Mouse (Mus musculus): Measurements from ENCODE around the gene Mctp1.
"Not testable (repeated sequence)": the region's sequence is repeated elsewhere in the genome, so short reads cannot be mapped to it uniquely, and the experiment has no call there.

The Mctp1 gene

GRCm38 (mm10) chr13:76929152-76929551, 544.8 kb downstream of the Mctp1 start:
- no peak for DNase-seq (ENCODE audit: low spot score)

GRCm38 (mm10) chr13:76932933-76933332, 548.6 kb downstream of the Mctp1 start:
- no peak for DNase-seq (ENCODE audit: low spot score)

DNA sequence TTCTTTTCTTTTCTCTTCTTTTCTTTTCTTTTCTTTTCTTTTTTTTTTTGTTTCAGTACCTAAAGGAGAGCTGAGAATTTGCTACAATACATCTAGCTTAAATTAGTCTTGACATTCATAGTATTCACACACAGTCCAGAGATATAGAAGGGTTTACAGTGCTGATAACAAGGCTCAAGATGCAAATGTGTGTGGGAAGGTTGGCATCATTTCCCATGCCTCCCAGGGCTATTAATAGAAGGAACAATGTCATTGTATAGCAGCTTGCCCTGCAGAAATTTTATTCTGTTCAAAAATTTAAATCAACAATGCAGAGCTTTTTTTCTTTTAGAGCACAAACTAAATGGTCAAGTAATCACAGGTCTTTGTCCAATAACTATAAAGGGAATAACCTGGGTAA, 564.9 kb downstream of the Mctp1 start:
- DNase-seq (ENCODE audit: low spot score), result no peak

DNA sequence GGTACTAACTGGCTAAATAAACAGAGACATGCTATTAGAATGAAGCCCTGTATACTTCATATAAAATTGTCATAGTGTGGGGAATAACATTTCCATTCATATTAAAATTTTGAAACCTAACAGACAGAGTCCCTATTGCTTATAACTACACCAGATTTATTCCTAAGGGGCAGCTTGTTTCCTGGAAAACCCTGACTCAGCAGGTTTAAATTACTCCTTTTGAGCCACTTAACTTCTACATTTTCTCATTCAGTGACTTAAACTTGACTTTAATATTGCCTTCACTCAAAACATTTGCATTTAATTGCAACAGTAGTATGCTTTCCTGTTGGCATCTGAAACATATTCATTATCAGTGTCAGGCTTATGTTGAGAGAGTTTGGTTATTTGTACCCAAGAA, 583.3 kb downstream of the Mctp1 start:
- DNase-seq (ENCODE audit: low spot score), result no peak

GRCm38 (mm10) chr13:76969386-76969785, 585.1 kb downstream of the Mctp1 start:
- no peak for DNase-seq (ENCODE audit: low spot score)

GRCm38 (mm10) chr13:76971046-76971445, 586.7 kb downstream of the Mctp1 start:
- not testable (repeated sequence) for DNase-seq (ENCODE audit: low spot score)

GRCm38 (mm10) chr13:77002628-77003027, 618.3 kb downstream of the Mctp1 start:
- no peak for DNase-seq (ENCODE audit: low spot score)

DNA sequence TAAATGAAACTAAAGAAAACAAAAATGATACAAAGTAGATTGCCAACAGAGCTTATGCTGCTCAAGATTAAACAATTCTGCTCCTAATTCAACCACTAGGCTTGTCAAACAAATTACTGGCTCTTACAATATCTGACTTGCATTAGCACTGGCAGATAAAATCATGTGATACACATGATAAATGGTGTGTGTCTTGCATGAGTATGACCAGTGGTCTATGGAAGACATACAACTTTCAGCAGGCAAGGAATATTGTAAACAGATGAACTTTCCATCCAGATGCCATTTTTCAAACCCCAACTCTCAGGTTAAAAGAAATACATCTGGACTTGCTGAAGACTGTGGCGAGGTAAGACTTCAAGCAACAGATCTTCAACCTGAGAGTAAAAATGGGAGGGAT, 619.3 kb downstream of the Mctp1 start:
- no peak for DNase-seq (ENCODE audit: low spot score)

DNA sequence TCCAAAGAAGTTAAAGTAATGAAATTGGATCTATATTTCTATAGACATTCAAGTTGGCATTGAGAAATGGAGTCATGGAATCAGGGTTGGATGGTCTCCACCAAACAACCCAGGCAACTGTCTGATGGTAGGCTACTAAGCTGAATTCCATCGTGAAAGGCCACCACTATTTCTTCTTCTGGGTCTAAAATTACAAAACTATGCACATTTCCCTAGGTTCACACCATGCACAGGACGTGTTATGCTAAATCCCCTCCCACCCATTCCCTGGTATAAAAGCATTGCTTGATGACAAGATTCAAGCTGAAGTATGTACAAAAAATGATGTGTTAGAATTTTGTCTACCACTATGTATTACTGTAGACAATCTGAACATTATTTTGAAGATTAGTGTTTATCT, 634.5 kb downstream of the Mctp1 start:
- DNase-seq (ENCODE audit: low spot score), result no peak

GRCm38 (mm10) chr13:77029594-77029993, 645.3 kb downstream of the Mctp1 start:
- DNase-seq (ENCODE audit: low spot score), result no peak

DNA sequence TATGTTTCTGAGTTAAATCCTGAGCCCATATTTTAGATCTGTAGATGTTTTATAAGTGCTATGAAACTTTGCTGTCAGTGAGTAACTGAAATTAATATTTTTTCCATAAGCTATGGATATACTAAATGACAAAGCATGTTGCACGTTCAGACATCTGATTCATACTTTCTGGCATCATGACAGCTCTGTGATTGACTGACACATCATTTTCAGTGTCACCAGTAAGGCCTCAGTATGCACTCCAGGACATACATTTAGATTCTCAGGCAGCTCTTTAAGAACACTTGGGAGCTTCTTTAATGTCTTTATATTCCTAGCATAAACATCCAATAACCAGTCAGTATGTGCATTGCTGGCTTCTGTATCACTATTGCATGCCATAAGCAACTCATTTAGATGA, 659.0 kb downstream of the Mctp1 start:
- no peak for DNase-seq (ENCODE audit: low spot score)

DNA sequence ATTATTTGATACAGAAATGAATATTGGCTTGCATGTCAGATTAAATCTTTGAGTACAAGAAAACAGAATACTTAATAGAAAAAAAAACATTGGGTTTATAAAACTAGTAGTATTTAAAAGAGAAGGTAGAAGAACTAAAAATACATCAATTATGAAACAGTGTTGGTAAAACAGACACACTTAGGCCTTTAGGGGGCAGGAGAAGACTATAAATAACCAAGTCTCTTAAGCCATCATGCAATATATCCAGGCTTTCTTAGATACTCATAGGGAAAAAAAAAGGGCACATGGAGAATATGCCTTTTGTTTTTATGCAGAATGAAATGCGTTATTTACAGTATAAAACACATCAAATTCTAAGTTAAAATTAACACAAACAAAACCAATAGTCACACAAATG, 661.0 kb downstream of the Mctp1 start:
- DNase-seq (ENCODE audit: low spot score), result no peak

GRCm38 (mm10) chr13:77046416-77046815, 662.1 kb downstream of the Mctp1 start:
- DNase-seq (ENCODE audit: low spot score), result no peak

DNA sequence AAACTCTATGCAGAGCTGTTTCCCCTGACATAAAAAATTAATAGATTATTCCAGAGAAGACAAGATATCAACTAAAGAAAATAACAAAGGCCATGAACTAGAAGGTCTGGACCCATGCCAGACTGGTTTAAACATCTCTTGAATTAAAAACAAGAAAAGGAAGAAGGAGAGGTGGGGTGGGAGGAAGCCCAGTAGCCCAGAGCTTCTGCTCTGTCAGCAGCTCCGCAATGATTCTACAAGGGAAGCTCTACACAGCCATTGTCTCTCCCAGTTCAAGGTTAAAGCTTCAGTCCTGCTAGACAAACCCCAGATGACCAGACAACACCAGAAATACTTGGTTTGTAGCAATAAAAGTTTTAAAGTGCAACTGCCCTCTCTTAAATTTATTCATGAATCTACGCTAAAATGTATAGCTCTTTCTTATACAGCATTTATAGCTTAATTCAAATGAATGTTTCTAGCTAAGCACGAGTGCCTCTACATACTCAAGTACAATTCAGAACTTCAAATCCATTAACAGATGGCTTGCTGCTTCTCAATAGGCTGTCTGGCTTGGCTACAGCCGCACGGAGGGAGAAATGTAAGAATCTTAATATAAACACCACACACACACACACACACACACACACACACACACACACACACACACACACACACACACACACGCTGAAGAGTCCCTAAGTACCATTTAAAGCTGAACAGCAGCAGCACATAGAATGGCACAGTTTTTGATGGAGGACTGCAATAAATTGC, 663.0 kb downstream of the Mctp1 start:
- no peak for DNase-seq (ENCODE audit: low spot score)

DNA sequence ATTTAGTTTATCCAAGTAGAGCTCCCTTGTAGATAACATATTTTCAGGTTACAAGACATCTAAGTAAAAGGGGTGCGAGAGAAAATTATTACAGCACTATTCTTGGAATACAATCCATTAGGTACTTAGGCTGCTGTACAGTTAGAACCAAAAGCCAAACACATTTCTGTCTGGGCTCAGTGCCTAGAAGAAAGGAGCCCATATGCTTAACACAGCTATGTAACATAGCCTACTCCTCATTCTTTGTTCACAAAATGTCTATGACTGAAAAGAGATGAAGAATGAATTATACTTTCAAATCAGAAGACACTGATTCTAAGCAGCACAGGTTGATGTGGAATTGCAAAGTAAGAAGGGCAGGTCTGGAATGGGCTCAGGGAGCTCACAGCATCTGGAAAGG, 664.1 kb downstream of the Mctp1 start:
- no peak for DNase-seq (ENCODE audit: low spot score)

- DNase-seq (ENCODE audit: low spot score), result no peak
These were observed 665.4 kb downstream of the Mctp1 start for GRCm38 (mm10) chr13:77049736-77050135.

DNA sequence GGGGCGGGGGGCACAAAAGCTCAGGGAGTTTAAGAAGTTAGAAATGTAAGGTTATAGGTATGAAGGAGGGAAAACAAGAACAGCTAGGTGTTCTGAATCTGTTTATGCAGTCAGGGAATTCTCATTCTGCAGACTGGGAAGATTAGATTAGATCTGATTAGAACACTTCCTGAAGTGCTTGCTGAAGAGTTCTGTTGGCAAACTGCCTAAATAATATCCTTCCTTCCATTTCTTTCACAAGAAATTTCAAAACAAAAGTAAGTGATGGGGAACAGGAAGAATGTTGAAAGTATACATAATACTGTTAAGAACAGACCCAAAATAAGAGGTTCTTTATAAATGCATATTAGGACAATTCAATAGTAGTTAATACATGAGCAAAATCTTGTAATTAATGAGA, 678.9 kb downstream of the Mctp1 start:
- no peak for DNase-seq (ENCODE audit: low spot score)

GRCm38 (mm10) chr13:77068847-77069246, 684.5 kb downstream of the Mctp1 start:
- no peak for DNase-seq (ENCODE audit: low spot score)

- no peak for DNase-seq (ENCODE audit: low spot score)
These were observed 687.7 kb downstream of the Mctp1 start for GRCm38 (mm10) chr13:77072030-77072429.
